Mouse (Mus musculus) layer of hippocampus, adult 9-10 months (tissue): ENCODE results near the gene Ramp1.
A peak's percentile ranks its signal among the peaks of the same experiment; 100 is the strongest.

Source experiments
- DNase-seq: peaks from one replicate; pipeline ENCODE4 v3.0.0; 2022; ENCODE audit warnings: low spot score

The Ramp1 gene

DNA sequence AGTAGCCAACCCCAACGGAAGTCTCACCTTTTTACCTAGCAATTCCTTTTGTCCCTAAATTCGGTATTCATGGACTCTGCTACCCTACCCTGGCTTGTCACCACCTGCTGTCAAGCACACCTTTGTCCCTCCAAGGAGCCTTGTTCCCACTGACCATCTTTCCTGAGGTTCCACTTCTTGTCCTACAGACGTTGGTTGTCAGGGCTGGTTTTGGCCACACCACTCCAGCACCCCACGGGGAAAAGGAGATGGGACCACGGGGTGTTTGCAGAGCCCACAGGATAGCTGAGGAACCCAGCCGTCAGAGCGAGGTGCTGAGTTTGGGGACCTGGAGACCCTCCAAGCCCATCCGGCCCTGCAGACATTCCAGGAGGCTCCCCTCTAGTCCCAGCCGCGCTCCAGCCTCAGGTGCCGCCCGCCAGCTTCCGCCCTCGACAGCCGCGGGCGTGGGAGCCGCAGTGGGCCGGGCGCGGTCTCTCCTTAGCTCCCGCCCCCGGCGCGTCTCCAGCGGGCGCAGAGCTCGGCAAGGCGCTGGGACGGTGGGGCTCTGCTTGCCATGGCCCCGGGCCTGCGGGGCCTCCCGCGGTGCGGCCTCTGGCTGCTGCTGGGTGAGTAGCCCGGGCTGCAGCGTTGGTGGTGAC lies at the start of gene Ramp1:
Gene Ramp1, plus strand, starts transcription at position 290 of the 641 bp plus-strand sequence.
- DNase-seq: no peak

DNA sequence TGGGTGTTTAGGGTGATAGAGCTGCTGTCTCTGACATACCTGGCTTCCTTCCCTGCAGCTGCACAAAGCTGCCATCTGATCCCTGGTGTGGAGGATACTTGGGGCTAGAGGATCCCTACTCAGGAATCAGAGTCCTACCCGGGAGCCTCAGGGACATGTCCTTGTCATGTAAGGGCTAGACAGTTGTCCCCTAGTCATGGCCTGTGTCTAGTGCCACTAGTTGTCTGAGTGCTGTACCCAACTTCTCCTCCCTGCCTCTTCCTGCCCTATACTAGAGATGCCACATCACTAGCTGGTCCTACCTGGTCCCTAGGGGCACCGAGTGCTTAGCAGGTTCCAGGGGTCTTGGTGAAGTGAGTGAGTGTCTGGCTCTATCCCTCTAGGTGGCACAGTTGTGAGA lies 42.6 kb upstream of the Ramp1 start:
- no peak for DNase-seq

DNA sequence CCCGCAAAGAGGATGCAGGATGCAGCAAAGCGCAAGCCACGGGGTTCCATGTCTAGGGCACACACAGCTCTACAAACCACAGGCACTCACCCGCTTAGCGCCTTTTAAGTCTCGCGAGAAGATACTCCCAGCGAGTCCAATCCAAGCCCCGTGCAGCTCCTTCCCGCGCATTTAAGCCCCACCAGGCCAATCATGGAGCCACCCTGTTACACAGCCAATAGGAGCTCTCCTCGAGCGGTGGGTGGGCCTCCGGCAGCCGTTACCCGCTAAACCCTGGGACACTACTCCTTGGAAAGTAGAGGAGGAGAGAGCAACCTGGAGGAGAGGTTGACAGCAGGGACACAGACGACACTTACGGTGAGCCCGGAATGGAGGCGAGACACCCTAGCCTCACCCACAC lies 34.8 kb upstream of the Ramp1 start, which contains the start of gene Rbm44:
Gene Rbm44, plus strand, starts transcription at position 277 of the 400 bp plus-strand sequence.
- no peak for DNase-seq

DNA sequence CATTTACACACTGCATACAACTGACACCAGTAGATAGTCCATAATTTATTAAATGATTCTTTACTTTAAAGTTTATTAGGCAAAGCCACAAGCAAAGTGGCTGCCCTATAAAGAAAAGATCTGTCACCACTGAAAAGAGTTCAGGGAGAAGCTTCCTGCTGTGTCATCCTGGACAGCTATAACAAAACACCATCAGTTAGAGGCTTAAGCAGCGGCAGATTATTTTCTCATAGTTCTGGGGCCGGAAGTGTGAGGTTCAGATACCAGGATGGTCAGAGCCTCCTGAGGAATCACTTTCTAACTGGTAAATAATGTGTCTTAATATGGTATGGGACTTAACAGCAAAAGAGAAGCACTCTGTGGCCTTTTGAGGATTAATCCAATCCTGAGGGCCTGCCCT lies 28.1 kb upstream of the Ramp1 start:
- DNase-seq: no peak

DNA sequence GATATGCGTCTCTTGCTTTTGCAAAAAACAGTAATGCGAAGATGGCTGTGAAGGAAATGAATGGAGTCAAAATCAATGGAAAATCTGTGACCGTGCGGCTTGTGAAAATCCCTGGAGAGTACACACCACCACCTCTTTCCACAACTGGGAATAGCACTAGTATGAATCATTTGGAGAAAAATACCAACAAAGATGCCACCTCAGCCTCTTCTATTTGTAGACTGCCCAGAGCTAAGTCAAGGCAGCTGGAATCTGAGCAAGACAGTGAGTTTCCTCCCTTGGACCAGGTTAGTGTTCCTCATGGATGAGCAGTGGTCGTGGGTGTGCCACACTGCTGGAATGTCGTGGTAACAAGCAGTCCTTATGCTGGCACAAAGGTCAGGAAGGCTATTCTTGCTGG lies 12.8 kb upstream of the Ramp1 start:
- DNase-seq: no peak

DNA sequence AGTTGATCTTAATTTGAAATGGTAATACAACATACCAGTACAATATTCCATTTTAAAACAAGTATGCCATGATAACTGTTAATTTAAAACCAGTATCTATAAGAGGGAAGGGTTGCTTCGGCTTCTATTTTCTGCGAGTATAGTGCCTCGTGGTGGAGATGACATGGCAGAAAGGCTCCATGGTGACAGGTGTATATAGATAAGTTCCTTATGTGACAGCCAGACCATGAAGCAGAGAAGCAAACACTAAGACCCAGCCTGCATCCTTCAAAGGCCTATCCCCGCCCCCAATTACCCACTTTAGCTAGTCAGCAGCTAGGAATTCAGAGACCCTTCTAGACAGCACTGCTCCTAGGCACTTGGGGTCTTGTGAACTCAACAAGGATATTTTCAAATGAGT lies 10.5 kb upstream of the Ramp1 start:
- DNase-seq: no peak

DNA sequence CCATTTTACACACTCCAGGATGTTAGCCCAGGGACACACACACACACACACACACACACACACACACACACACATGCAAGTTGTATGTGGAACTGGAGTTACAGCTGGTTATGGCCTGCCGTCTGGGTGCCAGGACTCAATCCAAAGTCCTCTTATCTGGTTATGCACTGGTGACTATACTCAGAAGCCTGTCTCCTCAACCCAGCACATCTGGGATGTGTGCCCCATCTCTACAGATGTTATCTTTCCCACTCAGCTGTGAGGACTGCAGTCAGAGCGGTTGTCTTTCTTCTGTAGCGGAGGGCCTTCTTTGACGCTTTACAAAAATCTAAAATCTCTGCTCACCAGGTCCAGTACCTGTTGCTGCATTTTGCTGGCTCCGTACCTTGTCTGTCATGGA lies 4.8 kb upstream of the Ramp1 start:
- DNase-seq: no peak

DNA sequence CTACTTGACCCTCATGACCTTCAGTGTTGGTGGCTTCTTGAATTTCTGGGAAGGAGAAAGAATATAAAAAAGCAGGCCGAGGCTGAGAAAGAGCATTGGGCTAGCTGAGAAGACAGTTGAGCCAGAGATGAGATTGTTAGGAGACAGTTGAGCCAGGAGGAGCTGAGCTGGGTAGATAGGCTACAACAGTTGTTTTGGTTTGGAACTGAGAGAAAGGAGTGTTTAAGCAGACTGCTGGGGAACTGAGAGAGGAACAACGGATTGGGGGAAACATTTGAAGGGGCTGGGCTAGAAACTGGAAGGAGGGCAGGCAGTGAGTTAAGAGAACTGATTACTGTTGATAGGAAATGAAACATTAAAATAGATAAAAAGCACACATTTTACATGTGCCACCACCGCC lies 3.6 kb upstream of the Ramp1 start:
- DNase-seq: no peak

DNA sequence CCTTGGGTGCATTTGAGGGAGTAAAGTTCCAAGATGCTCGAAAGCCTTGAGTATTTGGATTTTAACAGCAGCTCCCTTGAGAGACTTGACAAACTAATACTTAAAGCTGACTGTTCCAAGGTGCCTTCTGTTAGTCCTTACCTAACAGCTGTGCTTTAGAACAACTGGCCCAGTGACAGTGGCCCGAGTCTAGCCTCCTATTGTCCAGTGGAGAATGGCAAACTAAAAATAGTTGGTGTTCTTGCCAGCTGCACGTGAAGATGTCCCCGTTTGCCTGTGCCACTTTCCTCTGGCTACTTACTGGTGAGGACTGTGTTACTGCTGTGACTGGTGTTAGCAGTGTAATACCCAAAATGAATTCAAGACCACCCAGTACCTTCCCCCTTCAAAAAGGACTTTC lies 2.8 kb upstream of the Ramp1 start:
- no peak for DNase-seq

DNA sequence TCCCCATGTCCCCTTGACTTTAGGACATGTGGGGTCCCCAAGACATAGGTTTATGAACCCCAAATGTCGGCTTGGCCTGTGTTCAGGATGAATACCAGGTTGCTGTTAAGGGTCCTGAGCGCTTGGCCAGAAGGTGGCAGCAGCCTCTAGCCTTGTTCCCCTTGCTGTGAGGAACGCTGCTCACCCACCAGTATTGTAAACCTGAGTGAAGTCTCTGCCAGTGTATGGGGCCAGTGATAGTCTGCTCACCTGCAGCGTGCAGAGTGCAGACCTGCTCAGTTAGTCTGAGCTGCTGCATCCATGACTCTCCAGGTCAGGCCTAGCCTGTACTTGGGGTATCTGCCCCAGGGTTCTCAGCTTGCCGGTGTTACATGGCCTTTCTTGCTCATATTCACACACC lies 536 bp upstream of the Ramp1 start:
- DNase-seq: peak; percentile 74

DNA sequence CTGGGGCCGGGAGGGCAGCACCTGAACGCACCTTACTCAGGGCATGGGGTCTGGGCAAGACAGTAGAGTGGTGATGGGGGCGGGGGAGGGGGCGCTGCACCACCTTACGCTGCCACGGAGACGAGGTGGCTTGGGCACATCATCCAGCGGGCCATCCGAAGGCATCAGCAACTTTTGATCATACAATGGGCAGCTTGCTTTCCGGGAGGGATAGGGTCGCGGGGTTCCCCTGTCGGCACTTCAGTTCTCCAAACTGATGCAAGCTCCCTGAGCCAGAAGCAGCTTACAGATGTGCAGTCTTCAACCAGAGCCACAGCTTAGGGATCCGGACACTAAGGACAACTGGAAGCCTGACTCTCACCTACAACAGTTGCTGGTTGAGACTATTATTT lies 548 bp downstream of the Ramp1 start:
- no peak for DNase-seq

DNA sequence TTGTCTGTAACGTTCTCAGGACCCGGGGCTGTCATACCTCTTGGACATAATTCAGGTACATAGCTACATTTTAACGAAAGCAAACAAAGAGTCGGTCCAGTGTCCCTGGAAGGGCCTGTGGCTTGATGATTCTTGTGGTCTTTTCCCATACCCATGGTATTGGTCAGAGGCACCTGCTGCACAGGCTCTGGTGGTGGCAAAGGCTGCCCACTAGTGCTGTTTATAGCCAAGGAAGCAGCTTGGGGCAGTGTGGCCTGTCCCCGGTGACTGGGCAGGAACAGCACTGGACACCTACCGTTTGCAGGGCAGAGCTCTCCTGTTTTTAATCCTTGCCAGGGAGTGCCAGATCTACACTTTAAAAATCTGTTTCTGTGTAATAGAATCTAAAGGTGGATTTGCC lies 1.1 kb downstream of the Ramp1 start:
- DNase-seq: no peak

DNA sequence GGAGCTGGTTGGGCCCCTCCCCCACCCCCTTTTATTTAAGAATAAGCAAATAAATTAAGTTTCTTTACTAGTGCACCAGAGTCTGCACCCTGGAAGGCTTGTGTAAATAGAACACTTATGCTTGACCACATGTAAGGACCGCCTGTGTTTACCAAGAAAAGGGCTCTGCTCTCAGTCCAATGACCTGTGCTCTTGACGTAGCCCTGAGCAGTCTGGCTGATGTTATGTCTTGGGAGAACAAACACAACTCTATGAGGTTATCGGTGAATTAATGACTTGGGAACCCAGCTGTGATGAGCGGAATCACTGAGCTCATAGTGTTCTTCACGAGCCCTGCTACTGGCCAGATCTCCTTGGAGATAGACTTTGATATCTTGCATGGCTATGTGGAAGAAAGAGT lies 1.6 kb downstream of the Ramp1 start:
- DNase-seq: no peak

DNA sequence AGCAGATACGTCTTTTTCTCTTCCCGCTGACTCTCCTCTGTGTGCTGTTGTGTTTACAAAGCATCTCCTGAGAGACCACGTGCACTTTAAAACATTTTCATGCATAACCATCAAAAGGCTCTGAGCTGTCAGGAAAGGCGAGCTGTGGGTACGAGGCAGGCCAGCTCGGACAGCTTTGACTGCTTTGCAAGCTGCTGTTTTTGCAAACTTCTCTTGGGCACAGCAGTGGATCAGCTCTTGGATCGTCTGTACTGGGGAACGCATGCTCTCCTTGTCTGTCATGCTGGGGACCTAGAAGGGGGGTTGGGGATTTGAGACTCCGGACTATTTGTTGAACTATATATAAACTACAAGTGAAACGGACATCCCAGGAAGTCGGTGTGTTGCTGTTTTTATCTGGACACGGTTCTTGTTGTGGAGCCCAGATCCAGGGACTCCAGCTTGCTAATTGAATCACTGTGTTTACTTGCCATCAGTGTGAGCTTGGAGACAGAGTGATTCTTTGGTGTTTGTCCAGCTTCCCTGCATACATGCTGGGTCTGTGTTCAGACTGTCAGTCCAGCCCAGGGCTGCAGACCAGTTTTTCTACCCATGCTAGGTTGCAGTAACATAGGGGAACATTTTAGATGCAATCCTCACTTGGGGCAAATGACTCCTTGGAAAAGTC lies 2.3 kb downstream of the Ramp1 start:
- DNase-seq: no peak

DNA sequence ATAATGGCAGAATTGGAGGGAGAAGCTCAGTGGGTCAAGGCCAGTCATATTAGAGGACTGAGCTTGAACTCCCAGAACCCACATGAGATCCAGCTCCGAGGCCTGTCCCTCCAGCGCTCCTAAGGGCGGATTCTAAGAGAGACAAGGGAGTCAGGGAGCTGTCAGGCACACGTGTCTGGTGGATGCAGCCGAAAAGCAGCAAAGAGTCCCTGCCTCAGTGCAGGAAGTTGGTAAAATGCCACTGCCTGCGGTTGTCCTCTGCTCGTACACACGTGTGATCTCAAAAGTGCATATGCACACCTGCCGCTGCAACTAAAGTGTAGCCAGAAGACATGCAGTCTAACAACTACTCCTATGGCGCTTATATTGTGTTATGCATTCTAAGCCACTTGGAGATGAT lies 3.7 kb downstream of the Ramp1 start:
- no peak for DNase-seq

DNA sequence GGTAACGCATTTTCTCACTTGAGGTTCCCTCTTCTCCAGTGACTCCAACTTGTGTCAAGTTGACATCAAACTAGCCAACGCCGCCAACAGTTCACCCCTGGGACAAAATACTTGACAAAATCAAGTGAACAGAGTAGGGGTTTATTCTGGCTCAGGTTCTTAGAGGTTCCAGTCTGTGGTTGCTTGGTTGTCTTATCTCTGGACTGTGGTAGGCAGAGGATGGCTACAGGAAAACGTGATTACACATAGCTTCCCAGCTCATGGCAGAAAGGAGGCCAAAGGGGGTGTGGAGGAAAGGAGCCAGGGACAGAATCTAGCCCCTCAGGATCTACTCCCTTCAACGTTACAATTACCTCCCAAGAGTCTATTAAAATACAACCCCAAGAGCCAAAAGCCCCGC lies 7.1 kb downstream of the Ramp1 start:
- no peak for DNase-seq

DNA sequence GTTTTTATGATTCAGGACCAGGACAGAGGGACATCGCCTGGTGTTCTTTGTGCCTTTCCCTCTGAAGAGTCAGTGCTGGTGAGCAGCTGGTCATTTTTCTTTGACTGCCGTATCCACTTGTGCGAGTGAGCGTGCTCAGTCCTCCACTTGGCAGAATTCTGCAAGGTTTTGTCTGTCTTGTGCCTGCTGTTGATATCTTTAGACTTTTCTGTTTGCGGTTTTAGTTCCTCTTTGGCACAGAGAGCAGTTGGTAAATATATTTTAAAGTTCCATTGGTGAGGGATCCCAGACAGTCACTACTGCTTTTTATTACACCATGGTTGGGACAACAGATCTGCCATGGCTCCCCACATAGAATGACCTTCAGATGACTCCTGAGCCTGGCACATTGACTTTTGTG lies 7.7 kb downstream of the Ramp1 start:
- DNase-seq: no peak

DNA sequence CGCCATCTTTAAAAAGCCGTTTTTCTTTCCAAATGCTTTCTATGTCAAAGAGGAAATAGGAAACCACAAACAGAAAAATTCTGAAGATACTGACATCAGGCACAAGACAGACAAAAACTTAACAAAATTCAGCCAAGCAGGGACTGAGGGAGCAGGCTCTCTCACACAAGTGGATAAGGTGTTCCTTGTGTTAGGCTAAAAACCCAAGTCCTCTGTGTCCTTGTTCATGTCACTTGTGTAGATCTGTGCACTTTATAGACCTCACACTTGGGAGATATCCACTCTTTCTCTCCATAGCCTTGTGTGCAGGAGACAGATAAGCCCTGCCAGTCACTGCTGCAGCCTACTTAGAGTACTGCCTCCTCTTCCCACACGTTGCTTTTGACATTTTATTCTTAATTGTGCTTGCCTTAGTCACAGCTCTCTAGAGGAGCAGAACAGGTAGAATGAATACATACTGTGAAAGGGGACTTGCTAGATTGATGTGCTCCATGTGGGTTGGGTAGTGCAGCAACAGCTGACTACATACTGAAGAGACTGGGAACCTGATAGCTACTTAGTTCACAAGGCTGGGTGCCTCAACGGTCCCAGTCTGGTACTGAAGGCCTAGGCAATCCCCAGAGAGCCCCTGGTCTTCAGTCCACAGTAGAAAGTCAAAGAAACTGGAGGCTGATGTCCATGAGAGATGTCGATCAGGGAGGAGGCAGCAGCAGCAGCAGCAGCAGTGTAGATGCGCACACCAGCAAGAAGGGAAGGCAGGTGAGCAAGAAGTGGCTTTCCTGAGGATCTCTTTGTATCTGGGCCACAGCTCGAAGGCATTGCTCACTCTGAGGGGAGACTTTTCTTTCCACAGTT lies 8.4 kb downstream of the Ramp1 start:
- no peak for DNase-seq

DNA sequence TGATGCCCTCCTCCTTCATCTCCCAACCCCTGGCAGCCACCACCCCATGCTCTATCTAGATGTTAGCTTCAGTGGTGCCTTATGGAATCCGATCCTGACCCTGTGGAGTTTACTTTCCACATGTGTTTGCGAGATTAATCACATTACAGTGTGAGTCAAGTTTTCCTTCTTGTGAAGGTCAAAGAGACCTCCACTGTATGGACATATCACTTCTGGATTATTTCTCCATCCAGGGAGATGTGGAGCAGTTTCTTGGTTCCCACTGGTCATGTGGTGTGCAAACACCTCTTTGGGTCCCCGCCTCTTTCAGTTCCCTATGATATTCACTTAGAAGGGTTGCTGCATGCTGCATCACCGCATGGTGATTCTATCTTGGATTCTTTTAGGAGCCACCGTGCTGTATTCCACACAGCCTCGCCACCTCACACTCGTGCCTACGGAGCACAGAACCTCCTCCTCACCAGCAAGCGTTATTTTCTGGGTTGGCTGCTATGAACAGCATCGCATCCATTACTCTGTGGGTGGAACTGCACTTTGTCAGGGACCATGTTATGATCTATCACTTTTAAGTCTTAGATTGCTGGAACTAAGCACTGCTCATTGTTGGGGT lies 9.3 kb downstream of the Ramp1 start:
- no peak for DNase-seq

DNA sequence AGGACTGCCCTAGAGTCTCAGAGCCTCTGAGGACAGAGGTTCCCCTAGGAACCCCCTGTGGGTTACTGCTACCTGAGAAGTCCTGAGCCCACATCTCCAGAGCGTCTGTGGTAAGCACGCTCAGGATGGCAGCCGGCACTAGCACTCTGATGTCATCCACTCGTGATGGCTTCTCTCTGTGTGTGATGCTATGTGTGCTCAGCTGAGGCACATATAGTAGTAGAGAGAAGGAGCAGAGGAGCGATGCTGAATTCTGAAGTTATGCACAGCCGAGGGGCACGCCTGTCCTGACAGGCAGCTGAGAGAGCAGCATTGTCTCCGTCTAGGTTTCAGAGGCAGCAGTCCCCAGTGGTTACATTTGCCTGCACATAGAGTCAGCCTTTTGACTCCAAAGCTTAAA lies 12.6 kb downstream of the Ramp1 start:
- no peak for DNase-seq

DNA sequence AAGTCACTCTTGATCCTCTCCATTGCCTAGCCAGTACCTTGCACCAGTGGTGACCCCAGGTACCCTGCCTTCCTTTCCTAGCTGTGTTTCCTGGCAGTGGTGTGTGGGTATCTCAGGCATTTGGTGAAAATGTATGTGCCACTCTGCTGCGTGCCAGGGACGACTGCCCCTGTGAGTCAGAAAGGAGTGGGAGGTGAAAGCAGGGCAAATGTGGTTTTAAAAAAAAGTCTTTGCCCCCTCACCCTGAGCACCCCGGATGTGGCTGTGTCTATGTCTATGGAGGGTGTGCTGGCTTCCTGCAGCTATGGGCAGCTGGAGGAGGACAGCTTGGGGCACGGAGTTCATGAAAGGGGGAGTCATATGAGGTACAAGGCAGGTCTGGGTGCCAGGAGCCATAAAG lies 13.6 kb downstream of the Ramp1 start:
- no peak for DNase-seq

DNA sequence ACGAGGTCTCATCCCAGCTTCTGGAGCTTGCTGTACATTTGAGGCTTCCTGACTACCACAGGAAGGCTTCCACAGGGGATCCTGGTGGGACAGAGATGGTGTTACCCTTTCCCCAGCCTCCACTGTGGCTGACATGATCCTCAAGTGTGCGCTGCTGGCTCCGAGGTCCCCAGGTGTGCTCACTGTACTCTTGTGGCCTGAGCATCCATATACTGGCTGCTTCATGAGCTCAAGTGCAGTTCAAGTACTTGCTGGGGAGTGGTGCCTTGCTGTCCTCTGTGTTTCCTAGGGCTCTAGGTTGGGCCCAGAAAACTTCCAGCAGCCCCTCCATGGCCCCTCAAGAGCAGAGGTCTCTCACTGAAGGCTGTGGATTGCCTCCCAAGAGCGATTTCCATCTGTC lies 14.1 kb downstream of the Ramp1 start:
- DNase-seq: no peak

DNA sequence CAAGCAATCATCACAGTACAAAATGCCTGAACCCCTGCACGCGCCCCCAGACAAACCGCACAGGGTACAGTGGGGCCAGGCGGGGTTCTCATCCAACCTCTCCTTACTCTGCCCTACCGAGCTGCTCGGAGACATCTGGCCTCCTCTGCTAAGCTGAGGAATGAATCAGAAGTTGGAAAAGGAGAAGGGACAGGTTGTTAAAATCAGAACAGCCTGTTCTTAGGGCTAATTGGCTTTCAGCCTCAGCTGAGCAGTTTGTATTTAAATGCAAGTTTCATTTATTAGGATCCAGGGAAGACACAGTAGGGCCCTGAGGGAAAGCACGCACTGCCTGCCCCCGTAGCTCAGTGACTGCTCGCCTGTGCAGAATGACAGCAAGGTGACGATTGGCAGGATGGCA lies 20.2 kb downstream of the Ramp1 start:
- no peak for DNase-seq
